ENCODE assay signal across 20 mouse cellular contexts in genomic region chr7:129312521-129312920, GRCm38 (mm10). TPM values are rescaled to one million over a fixed set of nuclear protein-coding genes. Genes with fewer than 3 reads are reported as not detected.
"Had no signal": no experiment of that assay in that cellular context is flagged by ENCODE, and none has a peak within 500 bp of the region (broad histone marks: within the 10 kb centered on the region; RNA-seq: fewer than 3 reads in every experiment).

No protein-coding gene starts in this region.

- H3K4me2 ChIP-seq: neural tube, embryonic 13.5 days; neural tube, embryonic 15.5 days; stomach, embryonic 15.5 days had no signal

- DNase-seq: retina, postnatal 1 day; right cerebral cortex, adult 18-20 months; right cerebral cortex, postnatal 14 days; right cerebral cortex, postnatal 25 days; right cerebral cortex, postnatal 4 days; spleen, adult 18-20 months; thymus, adult 18-20 months; thymus, adult 2 months; thymus, postnatal 14 days; thymus, postnatal 25 days; thymus, postnatal 36 days; thymus, postnatal 4 days had no signal

- H3K4me1 ChIP-seq: neural tube, embryonic 15.5 days had no signal

- H3K9me3 ChIP-seq: neural tube, embryonic 13.5 days; neural tube, embryonic 15.5 days; stomach, embryonic 15.5 days had no signal

- H3K36me3 ChIP-seq: neural tube, embryonic 13.5 days; neural tube, embryonic 15.5 days; stomach, embryonic 15.5 days had no signal

- H3K27ac ChIP-seq: neural tube, embryonic 13.5 days; neural tube, embryonic 15.5 days; stomach, embryonic 15.5 days; stomach, postnatal 0 days had no signal

- H3K4me3 ChIP-seq: neural tube, embryonic 13.5 days; neural tube, embryonic 15.5 days; stomach, embryonic 15.5 days had no signal

- H3K27me3 ChIP-seq: neural tube, embryonic 13.5 days; neural tube, embryonic 15.5 days; stomach, embryonic 15.5 days had no signal

- H3K9ac ChIP-seq: neural tube, embryonic 13.5 days; neural tube, embryonic 15.5 days; stomach, embryonic 15.5 days had no signal

RNA-seq across cellular contexts. Expression of gene Plpp4, which starts 55.7 kb away (rescaled TPM):
- total RNA-seq: neutrophil, adult 5-6 weeks had no signal
- polyA plus RNA-seq: small intestine, adult 2 months; spleen, adult 2 months; thymus, postnatal 0 days had no signal
